Mouse (Mus musculus): ENCODE results near the gene Nbl1.

The Nbl1 gene

DNA sequence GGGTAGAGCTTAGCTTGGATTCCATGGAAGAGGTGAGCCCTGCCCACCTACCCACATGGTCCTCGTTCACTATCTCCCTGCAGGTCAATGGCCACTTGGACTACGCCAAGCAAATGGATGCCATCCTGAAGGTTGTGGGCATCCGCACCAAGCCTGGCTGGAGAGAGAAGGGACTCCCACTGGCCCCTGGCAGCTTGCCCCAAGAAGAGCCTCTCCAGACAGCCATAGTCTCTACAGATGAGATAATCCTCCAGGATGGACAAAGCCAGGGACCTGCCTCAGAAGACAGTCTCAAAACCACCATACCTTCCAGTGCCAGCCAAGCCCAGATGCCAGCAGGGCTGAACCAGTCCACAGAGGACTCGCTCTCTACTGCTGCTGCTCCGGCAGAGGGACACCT is 34.8 kb downstream of the Nbl1 start:
- no peak for DNase-seq

DNA sequence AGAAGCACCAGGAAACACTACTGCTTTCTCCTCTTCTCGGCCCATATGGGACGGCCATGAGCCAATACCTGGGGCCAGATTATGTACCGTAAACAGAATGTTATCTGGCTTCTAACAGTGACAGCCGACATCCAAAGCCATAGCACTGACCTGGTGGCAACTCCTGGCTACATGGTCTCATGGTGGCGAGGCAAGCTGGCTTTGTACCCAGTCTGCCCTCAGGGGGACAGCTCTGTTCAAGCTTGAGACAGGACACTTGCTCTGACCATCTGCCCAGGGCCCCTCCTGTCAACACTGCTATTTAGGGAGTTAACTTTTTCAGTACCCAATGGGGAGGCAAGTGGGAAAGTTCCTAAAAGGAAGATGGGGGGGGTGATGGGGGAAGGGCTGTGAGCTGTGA is 35.5 kb downstream of the Nbl1 start:
- DNase-seq, result no peak

DNA sequence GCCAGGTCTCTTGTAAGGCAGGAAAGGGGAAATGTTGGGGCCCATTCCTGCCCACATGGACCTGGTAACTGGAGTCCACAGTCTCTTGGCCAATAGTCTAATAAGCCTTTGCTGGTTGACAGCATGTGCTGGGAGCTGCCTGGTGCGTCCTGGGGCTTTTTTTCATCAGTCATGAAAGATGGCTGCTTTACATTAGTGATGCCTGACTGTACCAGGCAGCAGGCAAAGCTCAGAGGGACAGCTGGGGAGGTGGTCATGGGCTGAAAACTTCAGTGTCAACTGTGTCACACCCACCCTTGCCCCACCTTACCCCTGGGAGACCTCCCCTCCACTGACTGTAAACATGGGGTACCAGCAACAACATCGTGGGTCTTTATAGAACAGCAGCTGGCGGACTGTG is 37.0 kb downstream of the Nbl1 start:
- DNase-seq, result no peak

DNA sequence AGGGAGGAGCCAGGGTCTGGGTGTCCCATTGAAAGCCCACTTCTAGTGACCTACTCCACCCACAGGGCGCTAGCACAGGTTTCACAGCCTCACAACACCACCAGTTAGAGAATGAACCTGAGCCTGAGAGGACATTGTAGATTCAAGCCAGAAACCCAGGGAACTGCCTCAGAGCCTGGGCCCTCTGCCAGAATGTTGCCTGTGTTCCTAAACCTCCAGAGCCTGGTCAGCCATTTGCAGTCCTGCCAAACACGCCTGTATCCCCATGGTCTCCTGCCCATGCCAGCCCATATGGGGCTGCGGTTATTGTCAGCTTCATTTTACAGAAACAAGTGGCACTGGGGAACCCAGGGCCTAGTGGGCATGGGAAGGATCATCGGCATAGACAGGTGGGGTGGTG is 37.5 kb downstream of the Nbl1 start:
- no peak for DNase-seq

DNA sequence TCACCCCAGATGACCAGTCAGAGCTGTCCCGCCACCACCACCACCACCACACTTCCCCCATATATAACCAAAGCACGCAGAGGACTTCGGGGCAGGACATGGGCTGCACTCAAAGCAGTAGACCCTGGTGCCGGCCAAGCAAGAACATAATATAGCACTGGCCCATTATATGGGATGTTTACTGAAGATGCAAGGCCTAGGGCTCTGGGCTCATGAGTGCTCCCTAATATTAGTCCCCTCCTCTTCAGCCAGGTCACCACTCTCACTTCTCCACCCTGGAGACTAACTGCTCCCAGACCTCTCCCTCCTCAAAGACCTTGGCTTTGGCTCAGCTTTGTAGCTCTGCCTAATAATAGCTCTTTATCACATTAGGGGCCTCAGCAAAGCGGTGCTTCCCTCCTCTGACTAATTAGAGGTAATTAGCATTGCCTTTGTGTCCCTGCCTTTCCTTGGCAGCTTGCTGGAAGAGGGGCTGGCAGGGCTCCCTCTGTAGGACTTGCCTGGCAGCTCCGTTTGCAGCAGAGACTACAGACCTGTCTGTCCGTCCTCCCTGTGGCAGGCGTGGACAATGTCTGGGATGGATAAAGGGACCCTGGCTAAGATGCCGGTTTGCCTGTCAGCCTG is 38.4 kb downstream of the Nbl1 start:
- no peak for DNase-seq

DNA sequence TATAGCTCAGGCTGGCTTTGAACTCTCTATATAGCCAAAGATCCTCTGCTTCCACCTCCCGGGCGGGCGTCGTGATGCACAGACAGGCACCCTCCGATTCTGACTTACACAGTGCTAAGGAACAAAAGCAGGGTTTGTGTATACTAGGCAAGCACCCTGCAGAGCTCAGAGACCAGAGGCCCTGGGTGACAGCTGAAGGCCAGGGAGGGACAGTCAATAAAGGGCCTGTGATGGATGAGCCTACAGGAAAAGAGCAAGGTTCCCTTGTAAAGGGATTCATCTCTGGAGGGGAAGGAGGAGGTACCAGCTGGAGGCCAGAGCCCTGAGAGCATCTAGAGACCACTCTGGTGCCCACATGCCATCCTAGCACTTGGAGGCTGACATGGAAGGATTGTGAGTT is 39.4 kb downstream of the Nbl1 start:
- no peak for DNase-seq

DNA sequence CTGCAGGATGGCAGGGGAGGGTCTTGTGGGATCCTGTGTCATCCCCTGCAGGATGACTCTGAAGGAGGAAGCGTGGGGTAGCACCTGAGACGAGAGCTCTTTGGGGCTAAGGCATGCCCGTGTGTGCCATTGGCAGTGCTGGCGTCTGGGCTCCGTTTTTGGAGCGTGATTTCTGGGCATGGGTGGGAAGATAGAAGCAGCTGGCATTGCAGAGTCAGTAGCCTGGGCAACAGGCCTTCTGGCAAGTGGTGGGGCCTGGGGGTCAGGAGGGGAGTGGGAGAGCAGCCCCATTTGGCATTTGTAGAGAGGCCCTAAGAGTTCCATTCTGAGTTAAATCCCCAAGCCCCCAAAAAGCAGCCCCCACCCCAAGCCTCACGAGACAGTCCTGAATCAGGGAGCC is 40.0 kb downstream of the Nbl1 start:
- DNase-seq, result no peak

DNA sequence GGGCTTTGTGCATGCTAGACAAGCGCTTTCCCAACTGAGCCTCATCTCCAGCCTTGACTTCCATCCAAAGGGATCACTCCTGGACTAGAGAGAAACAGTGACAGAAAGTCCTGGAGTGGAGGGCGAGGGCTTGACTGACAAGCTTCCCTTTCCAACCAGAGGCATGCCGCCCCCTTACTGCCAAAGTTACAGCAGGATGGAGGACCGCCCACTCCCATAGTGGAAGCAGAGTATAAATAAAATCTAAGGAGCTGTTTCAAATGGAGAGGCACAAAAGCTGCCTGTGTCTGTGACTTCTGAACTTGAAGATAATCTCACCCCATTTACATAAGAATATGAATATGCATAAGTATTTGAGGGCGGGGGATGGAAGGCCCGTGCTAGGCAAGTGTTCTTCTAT is 44.3 kb downstream of the Nbl1 start:
- DNase-seq, result no peak

DNA sequence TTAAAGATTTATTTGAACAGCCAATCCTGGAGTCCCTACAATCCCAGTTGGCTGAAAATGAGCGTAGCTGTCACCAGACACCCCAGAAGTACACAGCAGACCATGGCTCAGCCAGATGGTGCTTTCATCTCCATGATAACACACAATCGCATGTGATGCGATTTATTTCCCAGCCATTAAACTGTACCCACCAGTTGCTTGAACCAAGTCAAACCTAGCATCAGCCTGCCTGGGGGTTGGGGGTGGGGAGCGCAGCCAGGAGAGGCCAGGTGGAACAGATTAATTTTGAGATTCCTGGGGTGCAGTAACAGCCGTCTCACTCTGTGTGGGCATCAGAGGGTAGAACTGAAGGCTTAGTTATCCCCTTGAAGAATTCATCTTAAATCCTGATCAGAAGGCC is 46.4 kb downstream of the Nbl1 start:
- DNase-seq, result peak in 1 of 2 experiments; percentile 41

DNA sequence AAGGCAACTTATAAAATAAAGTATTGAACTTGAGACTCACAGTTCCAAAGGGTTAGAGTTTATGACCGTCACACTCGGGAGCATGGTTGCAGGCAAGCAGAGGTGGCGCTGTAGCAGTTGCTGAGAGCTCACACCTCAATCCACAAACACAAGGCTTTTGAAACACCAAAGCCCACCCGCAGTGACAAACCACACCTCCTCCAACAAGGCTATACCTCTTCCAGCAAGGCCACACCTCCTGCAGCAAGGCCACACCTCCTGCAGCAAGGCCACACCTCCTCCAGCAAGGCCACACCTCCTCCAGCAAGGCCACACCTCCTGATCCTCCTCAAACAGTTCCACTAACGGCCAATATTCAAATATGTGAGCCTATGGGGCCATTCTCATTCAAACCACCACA is 48.2 kb downstream of the Nbl1 start:
- no peak for DNase-seq

DNA sequence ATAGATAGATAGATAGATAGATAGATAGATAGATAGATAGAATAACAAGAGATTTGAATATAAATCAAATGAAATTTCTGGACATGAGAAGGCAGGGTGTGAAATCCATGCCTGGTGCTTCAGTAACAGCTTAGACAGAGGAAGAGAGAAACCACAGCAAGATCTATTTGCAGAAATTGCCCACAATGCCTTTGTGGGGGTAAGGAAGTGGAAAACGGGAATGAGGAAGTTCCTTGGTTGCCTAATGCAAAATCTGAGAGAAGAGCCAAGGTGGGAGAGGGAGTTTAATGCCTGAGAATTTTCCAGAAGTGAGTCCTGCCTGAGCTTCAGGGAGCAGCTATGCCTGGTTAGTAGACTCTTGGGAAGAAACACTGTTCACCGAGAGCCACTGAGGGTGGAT is 49.2 kb downstream of the Nbl1 start:
- no peak for DNase-seq

DNA sequence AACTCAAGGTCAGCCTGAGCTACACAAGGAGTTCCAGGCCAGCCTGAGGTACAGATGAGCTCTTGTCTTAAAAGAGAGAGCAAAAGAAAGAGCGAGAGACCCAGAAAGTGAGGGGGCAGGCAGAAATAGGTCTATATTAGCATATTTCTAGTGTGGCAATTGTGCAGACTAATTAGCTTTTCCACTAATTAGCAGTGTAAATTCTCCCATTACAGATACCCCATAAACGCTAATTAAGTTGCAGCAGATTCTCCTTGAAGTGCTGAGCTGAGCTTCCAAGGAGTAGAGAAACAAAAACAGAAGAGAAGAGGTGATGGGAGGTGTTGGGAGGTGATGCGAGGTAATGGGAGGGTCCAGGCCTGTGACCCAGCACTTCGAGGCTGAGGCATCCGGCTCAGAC is 50.2 kb downstream of the Nbl1 start:
- DNase-seq, result no peak

DNA sequence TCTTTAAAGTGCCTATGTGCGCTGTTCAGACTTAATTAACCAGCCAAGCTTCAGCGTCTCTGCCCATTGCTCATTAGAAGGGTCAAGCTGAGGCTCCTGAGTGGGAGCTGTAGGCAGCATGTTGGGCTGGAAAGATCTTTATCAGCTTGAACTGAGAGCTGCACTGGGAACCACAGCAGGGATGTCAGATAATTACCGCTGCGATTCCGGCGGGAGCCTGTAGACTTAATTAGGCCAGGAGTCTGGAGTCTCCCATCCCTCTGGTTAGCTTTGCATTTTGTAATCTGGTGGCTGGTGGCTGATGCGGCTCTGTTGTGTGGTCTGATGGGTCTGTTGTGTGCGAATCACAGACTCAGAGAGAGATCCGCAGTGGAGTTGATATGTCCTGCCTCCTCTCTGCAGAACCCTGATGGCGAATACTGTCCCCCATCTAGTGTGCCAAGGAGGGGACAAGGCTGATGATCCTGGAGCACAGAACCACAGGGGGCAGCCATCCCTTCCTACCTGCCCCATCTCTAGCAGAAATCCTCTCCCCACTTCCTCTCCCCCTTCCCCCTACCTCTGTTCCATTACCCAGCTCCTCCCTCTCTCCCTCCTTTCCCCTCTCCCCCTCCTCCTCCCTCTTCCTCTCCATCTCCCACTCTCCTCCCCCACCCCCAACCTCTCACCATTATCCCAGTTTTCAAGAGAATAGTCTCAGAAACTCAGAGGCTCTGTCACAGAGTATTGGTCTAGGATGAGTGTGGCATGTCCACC is 52.5 kb downstream of the Nbl1 start:
- peak in 1 of 2 experiments; percentile 27 for DNase-seq

DNA sequence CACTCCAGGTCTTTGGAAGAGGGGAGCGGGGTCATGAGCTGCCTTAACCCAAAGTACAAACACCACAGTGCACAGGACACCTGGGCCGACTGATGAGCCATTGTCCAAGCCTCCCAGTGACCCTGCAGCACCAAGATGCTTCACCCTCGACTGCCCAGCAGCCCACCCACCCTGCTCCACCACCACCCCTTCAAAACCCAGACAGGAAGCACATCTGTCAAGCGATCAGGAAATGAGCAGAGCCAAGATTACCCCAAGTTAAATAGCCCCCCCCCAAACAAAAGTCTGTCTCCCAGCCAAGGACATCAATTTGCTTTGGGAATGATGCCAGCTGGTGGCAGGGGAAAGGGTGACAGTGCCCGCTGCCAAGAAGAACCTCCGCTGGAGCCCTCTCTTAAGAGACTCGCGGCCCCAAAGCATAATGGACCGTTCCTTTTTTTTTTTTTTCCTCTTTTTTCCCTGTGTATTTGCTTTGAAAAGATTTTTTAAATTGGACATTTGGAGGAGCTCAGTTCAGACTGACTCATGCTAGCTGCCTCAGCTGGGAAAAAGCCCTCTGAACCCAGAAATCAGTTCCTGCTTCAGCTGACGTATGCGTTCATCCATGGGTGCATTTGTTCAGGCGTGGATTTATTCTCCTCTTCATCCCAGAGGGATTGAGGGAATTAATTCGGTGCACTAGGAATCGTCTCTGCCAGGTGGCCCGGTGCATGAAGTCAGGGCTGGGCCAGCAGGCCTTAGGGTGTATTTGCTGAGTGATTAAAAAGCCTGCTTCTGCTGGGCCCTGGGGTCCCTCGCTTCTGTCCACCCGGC is 54.8 kb downstream of the Nbl1 start:
- DNase-seq, result peak; percentile 44 to 53

DNA sequence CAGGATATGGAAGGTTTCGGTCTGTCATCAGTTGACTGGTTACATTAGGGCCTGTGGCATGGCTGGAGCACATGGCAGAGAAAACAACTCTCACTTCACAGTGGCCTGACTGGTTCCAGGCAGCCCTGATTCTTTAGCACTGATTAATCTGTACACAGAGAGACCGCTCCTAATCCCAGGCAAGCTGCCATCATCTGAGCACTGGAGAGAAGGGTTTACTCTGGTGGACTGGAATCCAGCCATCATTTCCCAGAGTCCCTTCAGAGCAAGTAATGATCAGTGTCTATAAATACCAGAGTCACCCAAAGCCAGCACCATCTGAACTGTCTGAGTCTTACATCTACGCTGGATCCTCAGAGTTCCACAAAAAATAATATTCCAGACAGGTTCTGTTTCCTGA is 57.0 kb downstream of the Nbl1 start:
- no peak for DNase-seq

DNA sequence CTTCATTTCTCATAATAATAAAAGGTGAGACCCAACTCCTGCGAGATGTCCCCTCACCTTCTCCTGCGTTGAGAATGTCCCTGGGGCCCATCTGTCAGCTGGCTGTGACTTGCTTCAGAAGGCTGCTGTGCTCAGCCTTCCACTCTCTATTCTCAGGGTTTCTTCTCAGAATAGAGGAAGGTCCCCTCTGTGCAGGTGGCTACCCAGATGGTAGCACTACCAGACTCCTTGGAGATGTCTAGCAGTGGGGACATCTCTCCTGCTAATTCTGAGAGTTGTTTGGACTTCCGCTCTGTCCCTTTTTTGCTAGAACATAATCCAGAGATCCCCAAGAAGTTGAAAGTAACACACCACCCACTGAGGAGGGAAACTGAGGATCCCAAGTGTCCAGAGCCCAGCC is 57.9 kb downstream of the Nbl1 start:
- no peak for DNase-seq

DNA sequence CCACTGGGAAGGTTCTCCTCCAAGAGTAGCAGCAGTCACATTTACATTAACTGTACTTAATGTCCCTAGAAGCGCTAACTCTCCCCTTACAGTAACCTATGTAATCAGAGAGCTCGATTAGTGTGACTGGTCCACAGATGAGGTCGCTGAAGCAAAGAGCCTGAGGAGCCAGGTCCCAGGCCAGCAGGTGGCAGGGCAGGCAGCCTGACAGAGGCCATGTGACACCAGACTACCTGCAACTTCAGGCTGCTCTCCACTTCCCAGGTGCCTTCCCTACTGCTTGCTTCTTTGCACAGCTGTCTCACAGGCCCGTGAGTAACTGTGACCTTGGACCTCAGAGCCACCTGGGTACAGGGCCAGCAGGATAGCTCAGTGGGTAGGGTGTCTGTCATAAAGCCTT is 58.3 kb downstream of the Nbl1 start:
- DNase-seq, result peak; percentile 40 to 67

DNA sequence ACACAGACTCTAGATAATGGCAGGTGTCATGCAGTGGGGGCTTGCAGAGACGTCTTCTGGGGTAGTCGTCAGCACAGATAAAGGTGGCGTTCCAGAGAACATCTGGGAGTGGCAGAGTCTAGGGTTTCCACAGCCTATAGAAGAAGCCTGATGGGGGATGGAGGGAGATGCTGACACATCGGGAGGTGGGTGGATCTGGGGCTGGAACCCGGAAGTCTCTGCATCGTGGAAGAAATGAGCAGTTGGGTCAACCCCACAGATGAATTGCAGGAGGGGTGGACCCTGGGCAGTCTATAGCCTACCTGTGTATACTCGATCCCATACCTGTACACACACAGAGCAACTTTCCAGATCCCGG is 58.8 kb downstream of the Nbl1 start:
- no peak for DNase-seq

DNA sequence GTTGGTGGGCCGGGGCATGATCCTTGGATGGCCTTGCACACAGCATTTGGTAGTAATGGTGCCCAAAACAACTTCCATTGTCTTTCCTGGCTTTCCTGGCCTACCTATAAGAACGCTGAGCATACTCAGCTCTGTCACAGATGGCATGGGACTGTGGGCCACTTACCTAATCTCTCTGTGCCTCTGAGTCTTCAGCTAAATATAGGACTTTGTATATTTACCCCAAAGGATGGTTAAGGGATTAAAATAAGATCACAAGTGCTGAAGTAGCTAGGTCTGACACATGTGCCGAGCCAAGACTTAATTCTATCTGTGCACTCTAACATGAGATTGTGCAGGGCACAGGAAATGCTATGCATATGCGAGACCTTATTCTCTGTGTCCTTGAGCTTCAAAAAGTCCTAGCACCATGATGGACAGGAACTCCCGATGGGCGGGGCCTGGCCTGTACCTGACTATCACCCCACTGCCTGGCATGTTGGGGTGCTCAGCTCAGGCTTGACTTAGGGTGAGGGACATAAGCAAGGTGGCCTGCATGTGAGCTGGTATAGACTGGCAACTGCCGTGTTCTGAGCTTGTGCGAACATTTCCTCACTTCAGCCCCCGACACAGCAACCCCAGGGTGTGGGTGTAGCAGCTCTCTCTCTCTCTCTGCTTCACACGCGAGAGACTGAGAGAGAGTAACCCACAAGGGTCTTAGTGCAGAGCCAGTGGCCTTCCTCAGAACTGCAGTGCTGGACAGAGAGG is 59.4 kb downstream of the Nbl1 start:
- DNase-seq, result no peak

DNA sequence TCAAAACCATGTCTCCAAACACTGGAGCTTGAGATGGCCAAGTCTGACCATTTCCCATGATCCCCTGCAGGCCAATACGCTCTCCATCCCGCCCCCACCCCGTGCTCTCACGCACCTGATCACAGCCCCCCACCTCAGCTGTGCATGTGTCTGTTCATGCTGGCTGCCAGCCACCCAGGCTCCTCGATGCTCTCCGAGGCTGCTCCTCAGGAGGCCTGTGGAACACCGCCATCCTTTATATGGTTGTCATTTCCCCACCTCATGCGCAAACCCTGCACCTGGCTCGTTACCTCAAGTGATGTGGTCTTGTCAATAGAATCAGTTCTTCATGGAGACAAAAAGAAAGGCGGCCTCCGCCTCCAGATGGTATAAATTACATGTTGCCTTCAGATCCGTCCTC is 60.3 kb downstream of the Nbl1 start:
- DNase-seq, result no peak
